Mouse (Mus musculus): ENCODE results near the gene Tmem106b. TPM values are rescaled to one million over a fixed set of nuclear protein-coding genes. Genes with fewer than 3 reads are reported as not detected.

The Tmem106b gene
- total RNA-seq (2021) = 100 to 1,000 TPM; 188 to 208 TPM
- long read RNA-seq, experiment 1, full-length matches to known transcripts = 53 of 70 reads
- long read RNA-seq, experiment 1, partial matches to known transcripts = 3 of 70 reads
- long read RNA-seq, experiment 1, other reads (novel, unspliced or antisense) = 14 of 70 reads
- long read RNA-seq, experiment 2, full-length matches to known transcripts = 73 of 94 reads
- long read RNA-seq, experiment 2, partial matches to known transcripts = 17 of 94 reads
- long read RNA-seq, experiment 2, other reads (novel, unspliced or antisense) = 4 of 94 reads

- no peak for TF ChIP-seq CTCF (conservative IDR thresholded peaks at IDR 0.05)
- Histone ChIP-seq H3K4me3 (peak within 1 kb of the TSS; percentile 90), H3K27ac (peak within 1 kb of the TSS; percentile 98)
- peak; percentile 96 for DNase-seq (ENCODE audit: low spot score in 2 of 2)
Measured at GRCm38 (mm10) chr6:13069302-13070146, at the start of gene Tmem106b. Gene Tmem106b, plus strand, starts transcription at chr6:13069759.

GRCm38 (mm10) chr6:13021245-13022100 is 48.1 kb upstream of the Tmem106b start:
- Histone ChIP-seq H3K27ac (peak overlapping the region; percentile 33; the same call in 1 of the 2 replicates), H3K4me3 (no peak overlapping the region)
- DNase-seq (ENCODE audit: low spot score in 2 of 2) = no peak
- TF ChIP-seq CTCF (conservative IDR thresholded peaks at IDR 0.05) = no peak

DNA sequence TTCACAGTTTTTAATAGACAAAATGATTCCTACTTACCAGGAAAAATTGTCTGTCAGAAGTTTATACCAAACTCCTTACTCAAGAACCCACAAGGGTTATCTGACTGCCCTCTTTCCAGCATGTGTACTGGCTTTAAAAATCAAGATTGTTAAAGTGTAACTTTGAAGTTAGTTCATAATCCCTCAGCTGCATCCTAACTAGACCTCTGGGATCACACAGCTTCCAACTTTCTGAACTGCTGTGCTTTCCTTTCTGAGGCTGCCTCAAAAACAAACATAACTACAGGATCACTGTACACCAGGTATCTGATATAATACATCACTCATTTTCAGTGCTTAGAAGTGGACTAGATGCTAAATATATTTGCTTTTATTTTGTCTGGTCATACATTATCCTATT is 39.0 kb upstream of the Tmem106b start:
- DNase-seq (ENCODE audit: low spot score in 2 of 2) = no peak
- no peak overlapping the region for H3K4me3 ChIP-seq
- TF ChIP-seq CTCF (conservative IDR thresholded peaks at IDR 0.05) = no peak
- H3K27ac ChIP-seq = no peak overlapping the region

DNA sequence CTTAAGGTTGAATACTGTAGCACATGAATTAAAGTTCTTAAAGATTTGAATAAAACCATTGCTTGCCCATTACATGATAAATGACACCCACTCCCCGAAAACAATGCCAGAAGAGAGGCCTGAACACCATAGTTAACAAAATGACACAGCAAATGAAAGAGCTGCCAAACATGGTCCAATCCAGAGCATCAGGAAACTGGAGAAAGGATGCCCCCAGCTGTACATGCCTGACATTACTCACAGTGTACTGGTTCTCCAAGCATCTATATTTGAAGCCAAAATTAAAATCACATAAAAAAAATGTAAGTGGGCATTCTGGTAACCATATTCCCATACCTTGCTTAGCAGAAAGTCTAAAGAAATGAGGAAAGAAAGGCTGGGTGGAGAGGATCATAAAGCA is 38.6 kb upstream of the Tmem106b start:
- Histone ChIP-seq H3K27ac (no peak overlapping the region), H3K4me3 (no peak overlapping the region)
- TF ChIP-seq CTCF (conservative IDR thresholded peaks at IDR 0.05) = peak; percentile 74
- DNase-seq (ENCODE audit: low spot score in 2 of 2) = peak in 1 of 2 experiments; percentile 39

DNA sequence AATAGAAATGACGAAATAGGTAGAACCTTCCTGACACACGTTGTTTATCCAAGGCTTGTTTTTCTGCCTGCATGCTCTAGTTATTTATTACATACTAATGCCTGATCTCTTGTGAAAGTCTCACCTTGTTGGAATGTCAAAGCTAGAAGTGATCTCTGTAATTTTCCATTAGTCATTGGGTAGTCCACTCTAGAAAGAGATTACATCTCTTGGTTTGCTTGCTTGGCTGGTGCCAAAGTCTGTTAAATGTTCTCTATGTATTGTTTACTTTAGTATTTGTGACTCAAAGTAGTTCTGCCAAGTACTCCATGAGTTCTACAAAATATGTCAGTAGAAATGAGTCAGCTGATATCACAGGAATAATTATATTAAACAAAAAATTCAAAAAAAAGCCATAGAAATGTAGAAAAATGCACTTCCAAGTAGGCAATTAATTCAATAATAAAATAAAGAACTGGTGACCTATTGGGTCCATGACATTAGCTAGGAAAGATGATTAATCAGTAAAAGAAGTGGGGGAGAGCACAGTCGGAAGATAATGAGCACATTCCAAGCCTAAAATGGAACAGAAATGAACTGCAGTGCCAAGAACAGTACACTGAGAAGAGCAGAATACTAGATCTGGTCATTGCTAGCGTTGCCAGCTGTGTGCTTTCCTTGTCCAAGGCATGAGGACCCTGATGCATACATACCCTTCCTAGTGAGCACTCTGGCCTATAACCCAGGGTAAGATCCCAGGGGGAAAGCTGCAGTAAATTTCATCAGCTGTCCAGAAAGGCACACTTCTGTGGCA is 17.0 kb upstream of the Tmem106b start:
- Histone ChIP-seq H3K4me3 (no peak overlapping the region), H3K27ac (peak overlapping the region; percentile 19)
- DNase-seq (ENCODE audit: low spot score in 2 of 2) = peak in 1 of 2 experiments; percentile 9
- TF ChIP-seq CTCF (conservative IDR thresholded peaks at IDR 0.05) = no peak

DNA sequence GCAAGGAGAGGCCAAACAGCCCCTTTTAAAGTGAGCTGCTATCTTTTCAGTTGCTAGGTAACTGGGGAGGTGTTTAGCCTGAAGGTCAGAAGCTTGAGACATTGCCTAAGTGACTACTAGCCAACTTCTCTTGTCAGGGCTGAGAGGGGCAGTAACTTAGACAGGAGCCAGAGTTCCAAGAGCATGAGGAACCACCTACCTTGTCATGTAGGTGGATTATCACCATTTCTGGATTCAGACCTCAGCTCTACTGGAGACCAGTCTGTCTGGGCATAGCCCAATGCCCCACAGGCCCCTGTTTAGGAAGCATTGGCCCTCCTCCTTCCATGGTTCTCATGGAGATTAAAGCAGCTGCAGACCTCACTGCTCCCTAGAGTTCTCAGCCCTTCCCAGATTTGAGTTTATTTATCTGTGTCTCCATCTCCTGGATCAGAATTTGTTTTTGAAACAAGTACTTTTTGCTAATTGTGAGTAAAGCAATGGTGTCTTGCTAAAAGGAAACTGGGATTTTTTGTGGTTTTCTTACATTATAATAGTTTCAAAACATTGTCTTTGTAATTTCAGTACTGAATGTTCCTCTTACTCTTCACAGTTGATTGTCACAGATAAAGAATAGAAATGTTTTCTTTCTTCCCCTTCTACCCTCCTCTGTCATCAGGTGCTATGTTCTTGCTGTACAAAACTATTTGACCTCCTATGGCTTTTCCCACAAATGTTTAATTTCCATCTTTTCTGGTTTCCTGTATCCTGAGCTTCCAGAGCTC is 8.1 kb upstream of the Tmem106b start:
- no peak overlapping the region for H3K27ac ChIP-seq
- no peak for TF ChIP-seq CTCF (conservative IDR thresholded peaks at IDR 0.05)
- no peak overlapping the region for H3K4me3 ChIP-seq

GRCm38 (mm10) chr6:13062063-13062462 is 7.5 kb upstream of the Tmem106b start:
- no peak overlapping the region for H3K4me3 ChIP-seq
- no peak for TF ChIP-seq CTCF (conservative IDR thresholded peaks at IDR 0.05)
- no peak overlapping the region for H3K27ac ChIP-seq
- DNase-seq (ENCODE audit: low spot score in 2 of 2) = no peak

More for the DNA sequence above, 8.1 kb upstream of the Tmem106b start:
- DNase-seq (ENCODE audit: low spot score in 2 of 2) = no peak

GRCm38 (mm10) chr6:13062691-13063255 is 6.8 kb upstream of the Tmem106b start:
- DNase-seq (ENCODE audit: low spot score in 2 of 2) = no peak
- TF ChIP-seq CTCF (conservative IDR thresholded peaks at IDR 0.05) = no peak
- Histone ChIP-seq H3K27ac (no peak overlapping the region), H3K4me3 (no peak overlapping the region)

DNA sequence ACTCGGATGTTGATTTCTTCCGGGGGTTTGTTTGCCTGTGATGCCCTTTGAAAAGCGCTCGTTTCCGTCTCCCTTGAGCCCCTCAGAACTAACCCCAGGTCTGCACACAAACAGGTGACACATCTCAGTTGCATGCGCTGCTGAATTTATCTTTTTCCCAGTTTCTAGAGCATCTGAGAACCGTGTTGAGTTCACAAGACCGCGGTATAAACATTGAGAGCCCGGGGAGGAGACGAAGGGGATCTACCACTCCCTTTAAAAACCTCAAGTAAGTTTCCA is 527 bp downstream of the Tmem106b start:
- peak overlapping the region; percentile 98 for H3K27ac ChIP-seq
- no peak for TF ChIP-seq CTCF (conservative IDR thresholded peaks at IDR 0.05)
- no peak for DNase-seq (ENCODE audit: low spot score in 2 of 2)
- peak overlapping the region; percentile 90 for H3K4me3 ChIP-seq

DNA sequence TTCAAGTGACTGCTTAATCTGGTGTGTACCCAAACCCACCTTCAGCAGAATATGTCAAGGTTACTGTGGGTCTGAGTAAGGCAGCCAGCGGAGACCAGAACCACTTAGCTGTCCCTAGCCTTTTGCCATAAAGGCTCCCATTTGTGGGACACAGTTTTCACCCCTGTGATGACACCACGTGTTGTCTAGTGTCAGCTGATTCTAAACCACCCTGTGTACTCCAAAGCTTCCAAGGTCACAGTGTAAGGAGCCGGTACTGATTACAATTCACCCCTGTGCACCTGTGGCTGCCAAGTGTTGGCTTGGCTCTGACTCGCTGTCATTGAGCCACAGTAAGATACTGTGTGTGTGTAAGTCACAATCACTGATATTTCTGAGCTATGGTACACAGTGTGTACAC is 926 bp downstream of the Tmem106b start:
- no peak for TF ChIP-seq CTCF (conservative IDR thresholded peaks at IDR 0.05)
- DNase-seq (ENCODE audit: low spot score in 2 of 2) = no peak
- Histone ChIP-seq H3K27ac (peak overlapping the region; percentile 98), H3K4me3 (peak overlapping the region; percentile 90)

DNA sequence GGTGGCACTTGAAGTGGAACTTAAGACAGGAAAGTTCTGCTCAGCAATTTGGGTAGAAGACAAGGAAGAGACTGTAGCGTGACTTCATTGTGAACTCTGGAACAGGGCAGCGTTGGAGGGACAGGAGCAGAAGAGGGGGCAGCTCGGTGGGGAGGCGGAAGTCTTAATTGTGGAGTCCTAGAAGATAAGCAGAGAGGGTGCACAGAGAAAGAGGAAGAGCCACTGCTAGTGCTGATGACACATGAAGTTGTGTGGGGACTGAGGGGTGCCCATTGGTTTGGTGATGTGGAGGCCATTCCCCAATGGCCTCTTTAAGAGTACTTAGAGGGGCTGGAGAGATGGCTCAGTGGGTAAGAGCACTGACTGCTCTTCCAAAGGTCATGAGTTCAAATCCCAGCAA is 3.5 kb downstream of the Tmem106b start:
- H3K4me3 ChIP-seq = no peak overlapping the region
- DNase-seq (ENCODE audit: low spot score in 2 of 2) = no peak
- H3K27ac ChIP-seq = no peak overlapping the region
- no peak for TF ChIP-seq CTCF (conservative IDR thresholded peaks at IDR 0.05)
